Mouse (Mus musculus): ENCODE measurements around the gene Tfap4. TPM values are rescaled to one million over a fixed set of nuclear protein-coding genes. Genes with fewer than 3 reads are reported as not detected.

Tfap4 gene
- polyA plus RNA-seq, 1 experiment from 2014 or later = 16.1 TPM

- H3K9ac ChIP-seq (ENCODE audit: low read length) = no peak overlapping the region
- H3K4me2 ChIP-seq (ENCODE audit: low read depth) = no peak overlapping the region
- no peak overlapping the region for H3K4me3 ChIP-seq (ENCODE audit: low read depth, low read length)
- H3K36me3 ChIP-seq (ENCODE audit: control insufficient read depth, insufficient read depth, low read length) = no peaks in the 10 kb centered on the region
- H3K27me3 ChIP-seq (ENCODE audit: control insufficient read depth, insufficient read depth, low read length) = no peaks in the 10 kb centered on the region
- WGBS = 73% methylated on average over 4 of the region's 4 CpGs
- no peak for DNase-seq (ENCODE audit: low spot score)
- H3K4me1 ChIP-seq (ENCODE audit: control insufficient read depth, insufficient read depth, low read length) = no peaks in the 10 kb centered on the region
- H3K9me3 ChIP-seq (ENCODE audit: control insufficient read depth, low read length) = no peaks in the 10 kb centered on the region
- no peak overlapping the region for H3K27ac ChIP-seq (ENCODE audit: low read depth, low read length)
- no peak for ATAC-seq (ENCODE audit: insufficient read depth, low FRiP score, low TSS enrichment)
These were observed 38.5 kb downstream of the Tfap4 start for GRCm38 (mm10) chr16:4521074-4521667.

DNA sequence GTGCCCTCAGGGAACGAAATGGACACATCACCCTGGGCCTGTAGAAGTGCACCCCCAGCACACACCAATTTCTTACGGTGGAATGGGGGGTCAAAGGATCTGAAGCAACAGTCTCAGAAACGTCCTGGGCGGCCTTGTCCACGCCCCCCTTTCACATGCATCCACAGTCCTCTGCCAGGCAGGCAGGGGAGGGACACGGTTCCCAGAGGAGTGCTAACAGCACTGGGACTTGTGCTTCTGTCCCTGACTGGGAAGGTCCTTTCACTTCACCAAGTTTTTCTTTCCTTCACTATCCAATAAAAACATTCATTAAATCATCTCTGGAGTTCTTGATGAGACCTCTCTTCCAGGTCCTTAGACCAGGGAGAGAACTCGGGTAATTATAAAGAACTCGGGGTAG is 39.0 kb downstream of the Tfap4 start:
- H3K4me2 ChIP-seq (ENCODE audit: low read depth) = no peak overlapping the region
- H3K27me3 ChIP-seq (ENCODE audit: control insufficient read depth, insufficient read depth, low read length) = no peaks in the 10 kb centered on the region
- no peak for DNase-seq (ENCODE audit: low spot score)
- H3K4me1 ChIP-seq (ENCODE audit: control insufficient read depth, insufficient read depth, low read length) = no peaks in the 10 kb centered on the region
- WGBS = 69% methylated on average over 8 of the region's 8 CpGs
- H3K9ac ChIP-seq (ENCODE audit: low read length) = no peak overlapping the region
- H3K4me3 ChIP-seq (ENCODE audit: low read depth, low read length) = no peak overlapping the region
- H3K27ac ChIP-seq (ENCODE audit: low read depth, low read length) = no peak overlapping the region
- no peaks in the 10 kb centered on the region for H3K9me3 ChIP-seq (ENCODE audit: control insufficient read depth, low read length)
- ATAC-seq (ENCODE audit: insufficient read depth, low FRiP score, low TSS enrichment) = no peak
- no peaks in the 10 kb centered on the region for H3K36me3 ChIP-seq (ENCODE audit: control insufficient read depth, insufficient read depth, low read length)

DNA sequence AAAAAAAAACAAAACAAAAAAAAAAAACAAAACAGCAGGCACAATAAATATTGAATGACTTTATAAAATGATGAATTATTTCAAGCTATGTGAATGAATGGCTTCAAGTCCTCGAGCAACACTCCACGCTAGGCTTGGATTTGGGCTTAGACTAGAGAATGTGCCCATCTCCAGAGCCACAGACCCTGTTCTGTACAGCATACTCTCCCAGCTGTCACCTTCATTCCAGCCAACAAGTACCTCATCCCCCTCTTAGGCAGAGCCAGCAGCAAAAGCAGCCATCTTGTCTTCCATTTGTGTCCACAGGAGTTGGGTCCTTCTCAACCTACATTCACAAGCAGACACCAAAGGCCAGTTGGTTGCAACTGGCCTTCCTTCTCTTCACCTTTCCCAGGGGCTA is 39.8 kb downstream of the Tfap4 start:
- ATAC-seq (ENCODE audit: insufficient read depth, low FRiP score, low TSS enrichment) (no peak), DNase-seq (ENCODE audit: low spot score) (no peak)
- WGBS = 92% methylated on average over 2 of the region's 2 CpGs

GRCm38 (mm10) chr16:4519157-4519556 is 40.5 kb downstream of the Tfap4 start:
- DNase-seq (ENCODE audit: low spot score) (no peak), ATAC-seq (ENCODE audit: insufficient read depth, low FRiP score, low TSS enrichment) (no peak)
- Histone ChIP-seq H3K9me3 (ENCODE audit: control insufficient read depth, low read length) (no peaks in the 10 kb centered on the region), H3K27me3 (ENCODE audit: control insufficient read depth, insufficient read depth, low read length) (no peaks in the 10 kb centered on the region), H3K4me1 (ENCODE audit: control insufficient read depth, insufficient read depth, low read length) (no peaks in the 10 kb centered on the region), H3K4me2 (ENCODE audit: low read depth) (no peak overlapping the region), H3K9ac (ENCODE audit: low read length) (no peak overlapping the region), H3K4me3 (ENCODE audit: low read depth, low read length) (no peak overlapping the region), H3K36me3 (ENCODE audit: control insufficient read depth, insufficient read depth, low read length) (no peaks in the 10 kb centered on the region), H3K27ac (ENCODE audit: low read depth, low read length) (no peak overlapping the region)
- 83% methylated on average over 4 of the region's 4 CpGs for WGBS

More for the DNA sequence above, 39.8 kb downstream of the Tfap4 start:
- H3K36me3 ChIP-seq (ENCODE audit: control insufficient read depth, insufficient read depth, low read length) = no peaks in the 10 kb centered on the region
- no peak overlapping the region for H3K4me2 ChIP-seq (ENCODE audit: low read depth)
- H3K9me3 ChIP-seq (ENCODE audit: control insufficient read depth, low read length) = no peaks in the 10 kb centered on the region
- no peak overlapping the region for H3K9ac ChIP-seq (ENCODE audit: low read length)
- H3K4me1 ChIP-seq (ENCODE audit: control insufficient read depth, insufficient read depth, low read length) = no peaks in the 10 kb centered on the region
- no peak overlapping the region for H3K27ac ChIP-seq (ENCODE audit: low read depth, low read length)
- H3K27me3 ChIP-seq (ENCODE audit: control insufficient read depth, insufficient read depth, low read length) = no peaks in the 10 kb centered on the region
- H3K4me3 ChIP-seq (ENCODE audit: low read depth, low read length) = no peak overlapping the region

- Histone ChIP-seq H3K4me3 (ENCODE audit: low read depth, low read length) (no peak overlapping the region), H3K9me3 (ENCODE audit: control insufficient read depth, low read length) (no peaks in the 10 kb centered on the region), H3K27me3 (ENCODE audit: control insufficient read depth, insufficient read depth, low read length) (no peaks in the 10 kb centered on the region), H3K4me2 (ENCODE audit: low read depth) (no peak overlapping the region), H3K36me3 (ENCODE audit: control insufficient read depth, insufficient read depth, low read length) (no peaks in the 10 kb centered on the region), H3K27ac (ENCODE audit: low read depth, low read length) (no peak overlapping the region), H3K9ac (ENCODE audit: low read length) (no peak overlapping the region), H3K4me1 (ENCODE audit: control insufficient read depth, insufficient read depth, low read length) (no peaks in the 10 kb centered on the region)
- DNase-seq (ENCODE audit: low spot score) (no peak), ATAC-seq (ENCODE audit: insufficient read depth, low FRiP score, low TSS enrichment) (no peak)
- 68% methylated on average over 2 of the region's 2 CpGs for whole genome bisulfite sequencing
These were observed 41.7 kb downstream of the Tfap4 start for GRCm38 (mm10) chr16:4517906-4518305.

- 79% methylated on average over 3 of the region's 3 CpGs for WGBS
- Histone ChIP-seq H3K27me3 (ENCODE audit: control insufficient read depth, insufficient read depth, low read length) (no peaks in the 10 kb centered on the region), H3K4me2 (ENCODE audit: low read depth) (no peak overlapping the region), H3K9me3 (ENCODE audit: control insufficient read depth, low read length) (no peaks in the 10 kb centered on the region), H3K4me1 (ENCODE audit: control insufficient read depth, insufficient read depth, low read length) (no peaks in the 10 kb centered on the region), H3K4me3 (ENCODE audit: low read depth, low read length) (no peak overlapping the region), H3K36me3 (ENCODE audit: control insufficient read depth, insufficient read depth, low read length) (no peaks in the 10 kb centered on the region), H3K9ac (ENCODE audit: low read length) (no peak overlapping the region), H3K27ac (ENCODE audit: low read depth, low read length) (no peak overlapping the region)
- DNase-seq (ENCODE audit: low spot score) = no peak
- ATAC-seq (ENCODE audit: insufficient read depth, low FRiP score, low TSS enrichment) = no peak
These were observed 45.3 kb downstream of the Tfap4 start for GRCm38 (mm10) chr16:4514383-4514782.

GRCm38 (mm10) chr16:4512661-4513438 is 46.8 kb downstream of the Tfap4 start:
- no peaks in the 10 kb centered on the region for H3K4me1 ChIP-seq (ENCODE audit: control insufficient read depth, insufficient read depth, low read length)
- DNase-seq (ENCODE audit: low spot score) (no peak), ATAC-seq (ENCODE audit: insufficient read depth, low FRiP score, low TSS enrichment) (no peak)
- H3K27me3 ChIP-seq (ENCODE audit: control insufficient read depth, insufficient read depth, low read length) = no peaks in the 10 kb centered on the region
- 85% methylated on average over 3 of the region's 3 CpGs for WGBS
- H3K4me2 ChIP-seq (ENCODE audit: low read depth) = no peak overlapping the region
- H3K9ac ChIP-seq (ENCODE audit: low read length) = no peak overlapping the region
- H3K9me3 ChIP-seq (ENCODE audit: control insufficient read depth, low read length) = no peaks in the 10 kb centered on the region
- H3K36me3 ChIP-seq (ENCODE audit: control insufficient read depth, insufficient read depth, low read length) = no peaks in the 10 kb centered on the region
- no peak overlapping the region for H3K27ac ChIP-seq (ENCODE audit: low read depth, low read length)
- H3K4me3 ChIP-seq (ENCODE audit: low read depth, low read length) = no peak overlapping the region

- no peak overlapping the region for H3K4me2 ChIP-seq (ENCODE audit: low read depth)
These were observed 48.3 kb downstream of the Tfap4 start for GRCm38 (mm10) chr16:4511371-4511770.

GRCm38 (mm10) chr16:4506181-4506580 is 53.5 kb downstream of the Tfap4 start:
- Histone ChIP-seq H3K27ac (ENCODE audit: low read depth, low read length) (no peak overlapping the region), H3K4me2 (ENCODE audit: low read depth) (no peak overlapping the region), H3K27me3 (ENCODE audit: control insufficient read depth, insufficient read depth, low read length) (no peaks in the 10 kb centered on the region), H3K9me3 (ENCODE audit: control insufficient read depth, low read length) (no peaks in the 10 kb centered on the region), H3K4me1 (ENCODE audit: control insufficient read depth, insufficient read depth, low read length) (no peaks in the 10 kb centered on the region), H3K9ac (ENCODE audit: low read length) (no peak overlapping the region), H3K4me3 (ENCODE audit: low read depth, low read length) (no peak overlapping the region), H3K36me3 (ENCODE audit: control insufficient read depth, insufficient read depth, low read length) (no peaks in the 10 kb centered on the region)
- DNase-seq (ENCODE audit: low spot score) (no peak), ATAC-seq (ENCODE audit: insufficient read depth, low FRiP score, low TSS enrichment) (no peak)
- WGBS = 84% methylated on average over 3 of the region's 3 CpGs

More at GRCm38 (mm10) chr16:4511371-4511770, 48.3 kb downstream of the Tfap4 start:
- Histone ChIP-seq H3K9ac (ENCODE audit: low read length) (no peak overlapping the region), H3K27ac (ENCODE audit: low read depth, low read length) (no peak overlapping the region), H3K4me1 (ENCODE audit: control insufficient read depth, insufficient read depth, low read length) (no peaks in the 10 kb centered on the region), H3K27me3 (ENCODE audit: control insufficient read depth, insufficient read depth, low read length) (no peaks in the 10 kb centered on the region), H3K4me3 (ENCODE audit: low read depth, low read length) (no peak overlapping the region), H3K9me3 (ENCODE audit: control insufficient read depth, low read length) (no peaks in the 10 kb centered on the region), H3K36me3 (ENCODE audit: control insufficient read depth, insufficient read depth, low read length) (no peaks in the 10 kb centered on the region)
- DNase-seq (ENCODE audit: low spot score) = no peak
- WGBS = 84% methylated on average over 2 of the region's 2 CpGs
- no peak for ATAC-seq (ENCODE audit: insufficient read depth, low FRiP score, low TSS enrichment)
